Mouse (Mus musculus) B cell, adult 2 months (primary cell): ENCODE measurements around the gene Plekhd1.

Experiments
- DNase-seq, 2 experiments: peaks; one replicate each; pipeline ENCODE4 v3.0.0; 2022

The Plekhd1 gene

GRCm38 (mm10) chr12:80701332-80701731 lies 8.9 kb downstream of the Plekhd1 start:
- no peak for DNase-seq

- no peak for DNase-seq
These were observed 14.0 kb downstream of the Plekhd1 start for GRCm38 (mm10) chr12:80706208-80706914.

GRCm38 (mm10) chr12:80706915-80707604 lies 14.7 kb downstream of the Plekhd1 start:
- DNase-seq, result no peak

GRCm38 (mm10) chr12:80715915-80716314 lies 23.5 kb downstream of the Plekhd1 start:
- DNase-seq, result no peak

GRCm38 (mm10) chr12:80719141-80719540 lies 26.8 kb downstream of the Plekhd1 start:
- DNase-seq, result no peak

GRCm38 (mm10) chr12:80720507-80720906 lies 28.1 kb downstream of the Plekhd1 start:
- no peak for DNase-seq

GRCm38 (mm10) chr12:80721458-80721857 lies 29.1 kb downstream of the Plekhd1 start:
- no peak for DNase-seq

GRCm38 (mm10) chr12:80724853-80725559 lies 32.6 kb downstream of the Plekhd1 start:
- peak; percentile 86 to 89 for DNase-seq

- no peak for DNase-seq
These were observed 35.8 kb downstream of the Plekhd1 start for GRCm38 (mm10) chr12:80728207-80728606.

- DNase-seq, result no peak
These were observed 36.4 kb downstream of the Plekhd1 start for GRCm38 (mm10) chr12:80728814-80729213.

GRCm38 (mm10) chr12:80729758-80730530 lies 37.6 kb downstream of the Plekhd1 start:
- no peak for DNase-seq

GRCm38 (mm10) chr12:80730567-80730966 lies 38.2 kb downstream of the Plekhd1 start:
- DNase-seq, result no peak

GRCm38 (mm10) chr12:80734526-80735470 lies 42.4 kb downstream of the Plekhd1 start:
- DNase-seq, result no peak

- DNase-seq, result no peak
These were observed 44.3 kb downstream of the Plekhd1 start for GRCm38 (mm10) chr12:80736464-80737282.

GRCm38 (mm10) chr12:80737283-80737600 lies 44.9 kb downstream of the Plekhd1 start:
- no peak for DNase-seq

GRCm38 (mm10) chr12:80739482-80739881 lies 47.1 kb downstream of the Plekhd1 start:
- DNase-seq, result peak; percentile 69 to 72

- DNase-seq, result no peak
These were observed 52.2 kb downstream of the Plekhd1 start for GRCm38 (mm10) chr12:80744614-80745013.

GRCm38 (mm10) chr12:80746031-80746813 lies 53.8 kb downstream of the Plekhd1 start:
- no peak for DNase-seq

- no peak for DNase-seq
These were observed 59.2 kb downstream of the Plekhd1 start for GRCm38 (mm10) chr12:80751556-80751955.
